14 mouse cellular contexts compared by ENCODE assay signal in genomic region chr14:55840853-55841366, GRCm38 (mm10). TPM values are rescaled to one million over a fixed set of nuclear protein-coding genes. Genes with fewer than 3 reads are reported as not detected.
"Had no signal": no experiment of that assay in that cellular context is flagged by ENCODE, and none has a peak within 500 bp of the region (broad histone marks: within the 10 kb centered on the region; RNA-seq: fewer than 3 reads in every experiment).

No protein-coding gene starts in this region.

- H3K27ac ChIP-seq: kidney, embryonic 15.5 days; limb, embryonic 15.5 days; liver, embryonic 12.5 days; midbrain, embryonic 12.5 days; neural tube, embryonic 15.5 days; stomach, embryonic 15.5 days had no signal

- ATAC-seq: liver, embryonic 12.5 days; midbrain, embryonic 16.5 days had no signal

- H3K4me3 ChIP-seq: kidney, embryonic 15.5 days; limb, embryonic 15.5 days; liver, embryonic 12.5 days; midbrain, embryonic 12.5 days; neural tube, embryonic 15.5 days; stomach, embryonic 15.5 days had no signal

- H3K9ac ChIP-seq: kidney, embryonic 15.5 days; limb, embryonic 15.5 days; liver, embryonic 12.5 days; lung, embryonic 14.5 days; midbrain, embryonic 12.5 days; neural tube, embryonic 15.5 days; stomach, embryonic 15.5 days had no signal

- H3K4me2 ChIP-seq: kidney, embryonic 15.5 days; limb, embryonic 15.5 days; liver, embryonic 12.5 days; lung, embryonic 14.5 days; midbrain, embryonic 12.5 days; neural tube, embryonic 15.5 days; stomach, embryonic 15.5 days had no signal

- H3K9me3 ChIP-seq: kidney, embryonic 15.5 days; limb, embryonic 15.5 days; liver, embryonic 12.5 days; midbrain, embryonic 12.5 days; neural tube, embryonic 15.5 days; stomach, embryonic 15.5 days had no signal

- H3K36me3 ChIP-seq: kidney, embryonic 15.5 days; limb, embryonic 15.5 days; liver, embryonic 12.5 days; midbrain, embryonic 12.5 days; neural tube, embryonic 15.5 days; stomach, embryonic 15.5 days had no signal

- DNase-seq: kidney, adult 18-20 months; kidney, postnatal 14 days; lung, embryonic 14.5 days; right cerebral cortex, postnatal 4 days; spleen, adult 18-20 months; thymus, postnatal 14 days had no signal

- H3K4me1 ChIP-seq: liver, embryonic 12.5 days; midbrain, embryonic 12.5 days; neural tube, embryonic 15.5 days; stomach, embryonic 15.5 days had no signal

- H3K27me3 ChIP-seq: kidney, embryonic 15.5 days; limb, embryonic 15.5 days; liver, embryonic 12.5 days; midbrain, embryonic 12.5 days; neural tube, embryonic 15.5 days; stomach, embryonic 15.5 days had no signal

RNA-seq across cellular contexts. Expression of gene Nfatc4, which starts 18.0 kb away (rescaled TPM):
- total RNA-seq: megakaryocyte-erythroid progenitor cell, adult 5-6 weeks had no signal

RNA-seq across cellular contexts. Expression of gene Cbln3, which starts 43.3 kb away (rescaled TPM):
- total RNA-seq: megakaryocyte-erythroid progenitor cell, adult 5-6 weeks had no signal
